Mouse (Mus musculus) liver, adult 2 months (tissue): ENCODE measurements around the gene Hsd17b14. TPM values are rescaled to one million over a fixed set of nuclear protein-coding genes. Genes with fewer than 3 reads are reported as not detected.
A peak's percentile ranks its signal among the peaks of the same experiment; 100 is the strongest.
"Not testable (repeated sequence)": the region's sequence is repeated elsewhere in the genome, so short reads cannot be mapped to it uniquely, and the experiment has no call there.

Experiments
- DNase-seq: peaks from one replicate; pipeline ENCODE4 v3.0.0-alpha.2; 2011; ENCODE audit warnings: low read depth, low spot score; ENCODE audit errors: extremely low read depth
- H3K27ac ChIP-seq: fragments of 200-500 bp; replicated peaks from 2 replicates; pipeline ENCODE4 v1.5.1; 2012; ENCODE audit warnings: low read depth, mild to moderate bottlenecking, control low read depth, inconsistent platforms, low read length; ENCODE audit not compliant: insufficient read depth
- H3K27me3 ChIP-seq: fragments of 200-500 bp; 2 replicates; pipeline ENCODE4 v1.6.1; 2012; ENCODE audit warnings: mild to moderate bottlenecking, moderate library complexity, low read length, inconsistent platforms; ENCODE audit not compliant: control insufficient read depth, insufficient read depth
- H3K36me3 ChIP-seq: fragments of 200-500 bp; 2 replicates; pipeline ENCODE4 v1.6.1; 2012; ENCODE audit warnings: low read length, inconsistent platforms; ENCODE audit not compliant: control insufficient read depth, insufficient read depth
- H3K4me1 ChIP-seq: fragments of 200-500 bp; 2 replicates; pipeline ENCODE4 v1.6.1; 2011; ENCODE audit warnings: low read length; ENCODE audit not compliant: control insufficient read depth, insufficient read depth
- H3K4me3 ChIP-seq: fragments of 200-500 bp; 2 replicates; pipeline ENCODE4 v1.5.1; 2011; ENCODE audit warnings: low read depth, mild to moderate bottlenecking, control low read depth, low read length, moderate library complexity; ENCODE audit not compliant: insufficient read depth
- H3K79me2 ChIP-seq: fragments of 200-500 bp; 2 replicates; pipeline ENCODE4 v1.6.1; 2012; ENCODE audit warnings: inconsistent platforms, mild to moderate bottlenecking, low read length, moderate library complexity; ENCODE audit not compliant: control insufficient read depth, insufficient read depth
- H3K9ac ChIP-seq: fragments of 200-500 bp; 2 replicates; pipeline ENCODE4 v1.6.1; 2012; ENCODE audit warnings: low read depth, mild to moderate bottlenecking, control low read depth, inconsistent platforms, low read length
- CTCF ChIP-seq: fragments of 200-500 bp; IDR thresholded peaks from 2 replicates; pipeline ENCODE4 v1.5.1; 2011; ENCODE audit warnings: low read depth, low read length, control low read depth
- POLR2A ChIP-seq: fragments of 200-500 bp; IDR thresholded peaks from 2 replicates; pipeline ENCODE4 v1.6.1; 2011; ENCODE audit warnings: low read length, control low read depth; ENCODE audit not compliant: insufficient read depth; ENCODE audit errors: extremely low read depth
- WGBS: fragments of 180-500 bp; shearing (Covaris S2); methylation state at CpG from one replicate; pipeline ENCODE4 v1.1.7; 2018; 5-methylcytosine and 5-hydroxymethylcytosine counted together
- polyA plus RNA-seq: library from polyadenylated mRNA; depleted of rRNA; stranded (reverse); fragments of >200 nt; gene quantifications from 2 replicates; pipeline ENCODE4 v1.2.3, GENCODE M21; 2012
- total RNA-seq: library from RNA; depleted of rRNA; stranded (reverse); fragments of >200 nt; gene quantifications from 2 replicates; pipeline ENCODE4 v1.2.3, GENCODE M21; 2014

Hsd17b14 gene
- total and polyA plus RNA-seq, 2 experiments = not detected

DNA sequence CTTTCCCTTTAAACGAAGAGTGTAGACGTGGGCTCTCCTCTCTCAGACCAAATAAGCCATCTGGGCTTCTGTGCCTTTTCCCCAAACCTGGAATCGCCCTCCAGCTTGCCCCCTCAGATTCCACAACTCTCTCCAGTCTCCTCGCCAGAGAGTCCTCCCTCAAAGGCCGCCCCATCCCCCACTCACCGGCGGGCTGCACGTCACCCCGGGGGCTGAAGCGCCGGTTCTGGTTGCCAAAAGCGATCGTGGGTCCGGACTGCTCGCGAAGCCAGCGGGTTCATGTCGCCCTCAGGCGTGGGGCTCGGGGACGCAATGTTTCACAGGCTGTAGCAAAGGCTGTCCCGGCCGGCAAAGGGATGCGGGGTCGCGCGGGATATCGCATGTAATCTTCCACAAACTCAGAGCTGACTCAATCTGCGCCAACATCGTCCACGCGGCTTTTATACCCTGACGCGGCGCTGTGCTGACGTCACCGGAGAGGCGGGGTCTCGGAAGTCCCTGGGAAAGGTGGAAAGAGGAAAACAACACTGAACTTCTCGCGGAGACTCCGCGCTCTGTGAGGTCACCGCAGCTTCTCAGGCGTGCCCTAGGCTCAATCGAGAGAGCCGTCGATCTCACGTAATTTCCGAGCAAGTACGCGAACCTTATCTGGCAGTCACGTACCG lies 28.8 kb upstream of the Hsd17b14 start, which contains the start of the genes Ppp1r15a and Plekha4:
Gene Ppp1r15a (minus strand): TSS at position 460 of the 665 bp plus-strand sequence.
Gene Plekha4 (plus strand): TSS at position 522 of the 665 bp plus-strand sequence.
- Histone ChIP-seq H3K27me3 (no peaks in the 10 kb centered on the region), H3K4me3 (peak within 1 kb of the TSS; percentile 86), H3K79me2 (peaks cover 8% of the 10 kb centered on the region), H3K36me3 (peaks cover 3% of the 10 kb centered on the region; the same call in 1 of the 2 replicates), H3K4me1 (peaks cover 11% of the 10 kb centered on the region), H3K27ac (peak within 1 kb of the TSS; percentile 90), H3K9ac (peak within 1 kb of the TSS; percentile 92)
- WGBS = under 1% methylated on average over 54 of the region's 54 CpGs
- peak; percentile 90 for DNase-seq
- TF ChIP-seq POLR2A (peak; percentile 95), CTCF (no peak)

DNA sequence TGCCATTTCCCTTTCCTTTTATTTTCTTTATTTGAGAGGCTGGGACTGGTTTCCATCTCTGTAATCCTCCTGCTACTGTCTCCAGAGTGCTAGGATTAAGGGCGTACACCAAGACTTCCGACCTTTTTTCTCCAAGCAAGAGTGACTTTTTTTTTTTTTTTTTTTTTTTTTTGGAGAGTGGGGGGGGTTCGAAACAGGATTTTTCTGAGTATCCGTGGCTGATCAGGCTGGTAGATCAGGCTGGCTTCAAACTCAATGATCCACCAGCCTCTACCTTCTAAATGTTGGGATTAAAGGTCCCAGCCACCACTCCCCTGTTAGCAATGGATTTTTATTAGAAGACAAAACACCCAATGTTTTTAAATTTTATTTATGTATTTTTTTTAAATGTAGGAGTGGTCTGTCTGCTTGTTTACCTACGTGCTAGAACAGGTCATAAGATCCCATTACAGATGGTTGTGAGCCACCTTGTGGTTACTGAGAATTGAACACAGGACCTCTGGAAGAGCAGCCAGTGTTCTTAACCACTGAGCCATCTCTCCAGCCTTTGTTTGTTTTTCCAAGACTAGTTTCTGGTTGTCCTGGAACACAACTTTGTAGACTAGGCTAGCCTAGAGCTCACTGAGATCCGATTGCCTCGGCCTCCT lies 28.1 kb upstream of the Hsd17b14 start:
- no peaks in the 10 kb centered on the region for H3K27me3 ChIP-seq
- DNase-seq = peak; percentile 72

GRCm38 (mm10) chr7:45527169-45527568 lies 27.5 kb upstream of the Hsd17b14 start:
- H3K79me2 ChIP-seq, H3K36me3 ChIP-seq, H3K9ac ChIP-seq, H3K4me1 ChIP-seq, H3K4me3 ChIP-seq, H3K27ac ChIP-seq, DNase-seq, H3K27me3 ChIP-seq: not testable (repeated sequence)
- WGBS = 91% methylated on average over 6 of the region's 6 CpGs

More for the DNA sequence above, 28.1 kb upstream of the Hsd17b14 start:
- Histone ChIP-seq H3K36me3 (peaks cover 3% of the 10 kb centered on the region; the same call in 1 of the 2 replicates), H3K9ac (peak overlapping the region; percentile 57), H3K4me3 (peak overlapping the region; percentile 86), H3K79me2 (peaks cover 8% of the 10 kb centered on the region), H3K27ac (peak overlapping the region; percentile 73), H3K4me1 (peaks cover 11% of the 10 kb centered on the region)
- TF ChIP-seq POLR2A (no peak), CTCF (0 out of 2 replicates have a peak, but pooled peaks have one; percentile 7)
- 12% methylated on average over 7 of the region's 7 CpGs for WGBS

DNA sequence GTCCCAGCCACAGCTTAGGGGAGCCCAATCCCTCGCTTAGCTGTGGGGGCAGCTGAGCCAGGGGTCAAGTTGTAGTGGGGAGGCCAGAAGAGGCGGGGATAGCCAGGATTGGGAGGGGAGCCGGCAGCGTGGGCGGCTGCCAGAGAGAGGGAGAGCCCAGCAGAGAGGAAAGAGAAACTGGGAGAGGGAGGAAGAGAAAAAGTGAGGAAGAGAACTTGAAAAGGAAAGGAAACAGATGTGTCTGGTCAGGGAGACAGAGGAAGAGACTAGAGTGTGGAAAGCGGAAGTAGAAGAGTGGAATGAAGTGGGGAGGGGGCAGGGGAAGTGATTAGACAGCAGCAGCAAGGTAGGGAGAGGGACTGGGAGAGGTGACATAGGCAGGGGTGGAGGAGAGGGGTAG lies 25.2 kb upstream of the Hsd17b14 start:
- peaks cover 8% of the 10 kb centered on the region for H3K79me2 ChIP-seq
- TF ChIP-seq CTCF (no peak), POLR2A (no peak)
- no peaks in the 10 kb centered on the region for H3K27me3 ChIP-seq
- H3K27ac ChIP-seq = no peak overlapping the region
- no peaks in the 10 kb centered on the region for H3K36me3 ChIP-seq
- peaks cover 6% of the 10 kb centered on the region for H3K4me1 ChIP-seq
- no peak for DNase-seq
- no peak overlapping the region for H3K9ac ChIP-seq
- WGBS = 26% methylated on average over 6 of the region's 6 CpGs
- no peak overlapping the region for H3K4me3 ChIP-seq

DNA sequence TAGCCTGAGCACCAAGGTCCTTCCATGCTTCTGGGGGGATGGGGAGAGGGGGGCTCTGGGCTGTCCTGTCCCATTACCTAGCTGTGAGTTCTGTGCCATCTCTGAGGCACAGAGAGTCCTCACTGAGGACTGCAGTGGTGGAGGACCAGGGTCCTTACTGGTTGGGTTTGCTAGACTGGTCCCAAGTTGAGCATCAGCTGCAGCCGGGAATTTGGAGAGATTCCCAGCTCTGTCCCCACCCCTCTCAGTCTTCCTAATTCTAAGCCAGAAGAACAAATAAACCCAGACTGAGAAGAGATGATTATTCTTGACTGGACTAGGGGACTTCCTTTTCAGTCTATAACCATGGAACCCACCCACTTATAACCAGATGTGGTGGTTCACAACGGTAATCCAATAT lies 24.1 kb upstream of the Hsd17b14 start:
- no peak overlapping the region for H3K4me3 ChIP-seq
- no peaks in the 10 kb centered on the region; the same call in 1 of the 2 replicates for H3K79me2 ChIP-seq
- H3K4me1 ChIP-seq = no peaks in the 10 kb centered on the region; the same call in 1 of the 2 replicates
- no peak overlapping the region for H3K9ac ChIP-seq
- no peak overlapping the region for H3K27ac ChIP-seq
- no peaks in the 10 kb centered on the region for H3K27me3 ChIP-seq
- no peak for DNase-seq
- no peaks in the 10 kb centered on the region for H3K36me3 ChIP-seq
- TF ChIP-seq POLR2A (no peak), CTCF (no peak)
- 26% methylated on average over 2 of the region's 2 CpGs for WGBS

GRCm38 (mm10) chr7:45535676-45536075 lies 19.0 kb upstream of the Hsd17b14 start:
- TF ChIP-seq POLR2A (no peak), CTCF (no peak)
- H3K27ac ChIP-seq = no peak overlapping the region
- no peaks in the 10 kb centered on the region for H3K27me3 ChIP-seq
- DNase-seq = peak; percentile 87
- H3K4me3 ChIP-seq = no peak overlapping the region
- no peaks in the 10 kb centered on the region for H3K79me2 ChIP-seq
- no peak overlapping the region for H3K9ac ChIP-seq
- H3K4me1 ChIP-seq = peaks cover 14% of the 10 kb centered on the region
- 65% methylated on average over 1 of the region's 1 CpGs for WGBS
- H3K36me3 ChIP-seq = no peaks in the 10 kb centered on the region
